Mouse (Mus musculus) liver (tissue): ENCODE measurements around the gene Ltb.
A peak's percentile ranks its signal among the peaks of the same experiment; 100 is the strongest.

Experiments
- DNase-seq: peaks from one replicate; pipeline ENCODE4 v3.0.0-alpha.2; 2020; ENCODE audit warnings: mixed read lengths

Gene Ltb

GRCm38 (mm10) chr17:35193881-35194843 is at the start of gene Ltb:
TSS of gene Ltb (plus strand) at chr17:35194439.
- DNase-seq: no peak

DNA sequence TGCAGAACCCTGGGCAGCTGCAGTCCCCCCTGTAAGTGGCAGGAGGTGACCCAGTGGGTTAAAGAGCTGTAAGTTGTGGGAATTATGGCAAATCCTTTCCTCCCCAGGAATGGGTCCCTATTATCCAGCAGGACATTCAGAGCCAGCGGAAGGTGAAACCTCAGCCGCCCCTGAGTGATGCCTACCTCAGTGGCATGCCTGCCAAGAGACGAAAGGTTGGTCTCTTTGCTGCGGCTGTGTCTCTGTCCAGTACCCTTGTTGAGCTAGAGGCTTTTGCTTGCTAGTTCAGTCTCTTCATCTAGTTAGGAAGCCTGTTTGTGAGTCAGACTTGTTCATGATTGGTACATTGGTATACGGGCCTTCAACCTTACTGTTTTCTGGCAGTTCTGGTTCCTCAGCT is 48.1 kb upstream of the Ltb start:
- DNase-seq: no peak

DNA sequence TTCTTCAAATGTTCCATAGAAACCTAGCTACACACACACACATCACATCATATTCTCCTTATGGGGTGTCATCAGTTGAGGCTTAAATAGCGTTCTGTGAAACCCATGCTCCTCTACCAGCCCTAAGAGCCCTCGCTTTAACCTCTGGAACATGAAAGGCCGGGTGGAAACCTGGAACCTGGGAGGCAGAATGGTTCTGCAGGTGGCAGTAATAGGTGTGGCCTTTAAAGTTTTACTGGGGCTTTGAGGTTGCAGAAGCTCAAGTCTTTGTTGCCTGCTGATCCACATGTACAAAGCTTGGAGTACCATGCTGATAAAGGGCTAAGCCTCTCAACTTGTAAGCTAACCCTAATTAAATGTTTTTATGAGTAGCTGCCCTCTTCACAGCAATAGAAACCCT is 46.9 kb upstream of the Ltb start:
- no peak for DNase-seq

GRCm38 (mm10) chr17:35147922-35148639 is 46.2 kb upstream of the Ltb start:
- no peak for DNase-seq

DNA sequence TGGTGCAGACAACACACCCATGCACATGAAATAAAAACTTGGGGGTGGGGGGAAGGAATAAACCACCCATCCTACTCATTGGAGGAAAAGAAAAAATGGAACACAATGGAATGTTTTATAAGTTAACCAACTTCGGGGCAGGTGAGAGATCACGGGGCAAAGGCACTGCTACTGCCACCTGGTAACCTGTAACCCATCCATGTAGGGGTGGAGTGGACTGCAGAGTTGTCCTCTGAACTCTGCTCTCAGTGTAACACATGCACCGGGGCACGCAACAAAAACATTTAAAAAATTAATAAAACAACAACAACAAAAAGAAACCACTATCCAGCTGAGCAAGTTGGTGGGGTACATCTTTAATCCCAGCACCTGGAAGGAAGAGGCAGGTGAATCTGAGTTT is 42.1 kb upstream of the Ltb start:
- no peak for DNase-seq

GRCm38 (mm10) chr17:35153077-35153476 is 41.2 kb upstream of the Ltb start:
- no peak for DNase-seq

DNA sequence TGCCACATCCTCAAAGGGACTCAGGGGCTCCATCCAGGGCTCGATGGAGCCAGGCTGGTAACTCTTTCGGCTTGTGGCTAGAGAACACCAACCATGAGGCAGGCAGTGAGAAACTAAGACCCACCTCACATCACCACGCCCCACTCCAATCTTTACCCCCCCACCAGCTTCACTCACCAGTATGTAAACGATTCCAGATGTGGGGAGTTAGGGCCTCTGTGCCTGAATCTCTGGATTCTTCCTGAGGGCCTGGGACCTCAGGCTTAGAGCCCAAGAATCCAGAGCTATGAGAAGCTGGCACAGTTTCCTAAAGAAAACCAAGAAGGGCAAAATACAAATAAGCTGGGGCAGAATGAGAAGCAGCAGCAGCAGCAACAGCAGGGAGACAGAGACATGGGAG is 40.3 kb upstream of the Ltb start:
- no peak for DNase-seq

GRCm38 (mm10) chr17:35154616-35155015 is 39.6 kb upstream of the Ltb start:
- no peak for DNase-seq

DNA sequence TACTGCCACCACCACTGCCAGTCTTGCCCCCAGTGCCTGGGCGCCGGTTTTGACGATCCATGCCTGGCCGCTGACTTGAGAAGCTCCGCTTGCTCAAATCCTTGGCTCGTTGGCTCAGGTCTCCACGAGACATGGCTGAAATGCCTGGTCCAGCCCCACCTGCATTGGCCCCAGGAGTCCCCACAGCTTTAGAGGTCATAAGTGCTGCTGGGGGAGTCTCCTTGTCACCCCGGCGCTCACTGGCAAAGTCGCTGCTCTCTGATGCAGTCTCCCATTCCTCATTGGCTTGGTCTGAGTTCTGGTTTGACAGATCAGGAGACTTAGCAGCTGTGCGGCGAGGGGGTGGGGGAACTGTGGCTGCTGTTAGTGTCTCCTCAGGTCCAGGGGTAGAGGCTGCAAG is 38.8 kb upstream of the Ltb start:
- no peak for DNase-seq

DNA sequence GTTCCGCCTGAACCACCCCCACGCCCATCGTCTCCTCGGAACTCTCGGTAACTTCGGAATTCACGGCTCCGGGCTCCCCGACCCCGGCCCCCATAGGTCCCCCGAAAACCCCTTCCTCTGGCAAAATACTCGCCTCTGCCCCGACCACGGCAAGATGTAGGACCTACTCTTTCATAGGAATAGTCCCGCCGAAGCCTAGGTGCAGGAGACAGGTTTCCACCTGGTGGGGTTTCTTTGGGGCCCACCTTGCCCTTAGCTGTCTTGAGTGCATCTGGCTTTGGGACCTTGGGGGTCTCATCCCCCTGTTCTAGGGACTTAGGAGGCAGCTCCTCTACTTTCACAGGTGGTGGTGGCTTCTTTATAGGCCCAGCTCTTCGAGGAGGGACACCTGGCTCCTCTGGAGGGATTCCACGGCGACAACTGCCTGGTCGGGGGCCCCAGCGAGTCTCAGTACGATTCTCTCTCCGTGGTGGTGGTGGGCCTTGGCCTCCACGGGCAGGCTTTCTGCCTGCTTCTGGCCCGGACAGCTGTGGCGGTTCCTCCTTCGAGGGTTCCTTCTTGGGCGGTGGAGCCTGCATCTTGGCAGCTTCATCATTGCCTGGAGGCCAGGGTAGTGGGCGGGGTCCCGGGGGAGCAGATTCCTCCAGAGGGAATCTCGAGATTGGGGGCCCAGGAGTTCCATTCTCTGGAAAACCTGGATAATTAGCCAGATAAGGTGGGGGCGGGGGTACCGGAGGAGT is 37.6 kb upstream of the Ltb start:
- no peak for DNase-seq

DNA sequence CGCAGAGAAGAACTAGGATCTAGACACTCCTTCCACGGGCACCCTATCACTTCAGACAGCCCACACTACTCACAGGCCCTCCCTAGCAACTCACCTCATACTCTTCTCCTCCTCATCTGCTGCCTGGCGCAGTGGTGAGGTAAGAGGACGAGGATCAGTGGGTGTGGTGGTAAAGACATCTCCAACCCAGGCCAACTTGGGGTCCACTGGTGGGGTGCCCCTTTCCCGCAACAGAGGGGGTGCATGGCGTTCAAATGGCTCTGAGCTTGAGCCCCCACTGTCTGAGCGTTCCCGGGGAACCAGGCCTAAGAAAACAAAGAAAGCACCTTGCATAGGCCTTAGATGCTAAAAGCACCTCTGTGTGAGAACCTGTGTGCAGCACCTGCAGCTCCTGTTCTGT is 37.0 kb upstream of the Ltb start:
- DNase-seq: no peak

- no peak for DNase-seq
Measured at GRCm38 (mm10) chr17:35157661-35158175, 36.5 kb upstream of the Ltb start.

- DNase-seq: no peak
Measured at GRCm38 (mm10) chr17:35158850-35159593, 35.2 kb upstream of the Ltb start.

DNA sequence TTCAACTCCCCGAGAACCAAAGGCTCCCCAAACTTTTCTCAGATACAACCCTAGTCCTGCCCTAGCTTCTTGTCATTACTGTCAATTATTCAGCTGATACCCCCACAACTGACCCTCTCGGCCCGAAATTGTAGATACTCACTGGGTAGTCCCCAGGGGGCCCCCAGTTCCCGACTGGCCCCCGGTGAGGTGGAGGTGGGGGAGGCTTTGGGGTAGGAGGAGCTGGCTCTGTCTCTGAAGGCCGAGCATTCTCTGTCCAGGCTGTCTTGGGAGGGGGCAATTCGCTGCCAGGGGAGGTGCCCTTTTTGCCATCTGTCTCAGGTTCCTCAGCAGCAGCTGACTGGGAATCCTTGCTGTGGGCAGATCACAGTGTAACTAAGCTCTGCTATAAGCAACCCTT is 34.6 kb upstream of the Ltb start:
- no peak for DNase-seq

- DNase-seq: no peak
Measured at GRCm38 (mm10) chr17:35161421-35161820, 32.8 kb upstream of the Ltb start.

DNA sequence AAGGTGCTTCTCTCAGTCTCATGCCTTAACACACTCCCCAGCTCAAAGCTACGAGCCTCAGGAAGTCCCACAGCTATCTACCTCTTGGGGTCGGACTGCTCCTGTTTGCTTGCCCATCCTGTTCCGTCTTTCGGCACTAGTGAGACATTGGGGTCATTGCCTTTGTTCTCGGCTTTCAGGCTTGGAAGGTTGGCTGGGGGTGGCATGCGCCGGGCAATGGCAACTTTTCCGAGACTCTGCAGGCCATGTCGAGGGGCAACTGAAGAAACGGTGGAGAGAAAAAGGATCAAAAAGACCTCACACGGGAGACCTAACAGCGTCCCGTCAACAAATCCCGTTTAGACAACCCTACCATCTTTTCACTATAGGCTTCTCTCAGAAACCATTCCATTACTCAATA is 32.1 kb upstream of the Ltb start:
- no peak for DNase-seq

DNA sequence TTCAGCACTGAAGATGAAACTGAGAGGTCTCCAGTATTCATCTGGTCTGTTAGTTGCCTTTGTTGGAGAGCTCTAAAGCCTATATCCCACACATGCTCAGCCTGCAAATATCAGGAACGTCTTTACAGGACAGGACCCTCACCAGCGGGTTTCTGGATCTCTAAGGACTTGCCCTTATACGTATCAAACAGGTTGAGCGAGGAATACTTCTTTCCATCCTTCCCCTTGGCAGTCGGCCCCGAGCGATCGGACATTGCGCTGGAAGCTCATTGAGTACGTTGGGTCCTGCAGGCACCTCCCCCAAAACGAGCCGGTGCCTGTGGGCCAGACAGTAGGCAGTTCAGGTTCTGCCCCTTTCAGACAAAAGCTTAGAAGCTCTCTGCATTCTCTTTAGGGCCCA is 31.5 kb upstream of the Ltb start:
- no peak for DNase-seq

- DNase-seq: no peak
Measured at GRCm38 (mm10) chr17:35163326-35164081, 30.7 kb upstream of the Ltb start.

GRCm38 (mm10) chr17:35164218-35164567 is 30.0 kb upstream of the Ltb start:
- peak; percentile 30 for DNase-seq

DNA sequence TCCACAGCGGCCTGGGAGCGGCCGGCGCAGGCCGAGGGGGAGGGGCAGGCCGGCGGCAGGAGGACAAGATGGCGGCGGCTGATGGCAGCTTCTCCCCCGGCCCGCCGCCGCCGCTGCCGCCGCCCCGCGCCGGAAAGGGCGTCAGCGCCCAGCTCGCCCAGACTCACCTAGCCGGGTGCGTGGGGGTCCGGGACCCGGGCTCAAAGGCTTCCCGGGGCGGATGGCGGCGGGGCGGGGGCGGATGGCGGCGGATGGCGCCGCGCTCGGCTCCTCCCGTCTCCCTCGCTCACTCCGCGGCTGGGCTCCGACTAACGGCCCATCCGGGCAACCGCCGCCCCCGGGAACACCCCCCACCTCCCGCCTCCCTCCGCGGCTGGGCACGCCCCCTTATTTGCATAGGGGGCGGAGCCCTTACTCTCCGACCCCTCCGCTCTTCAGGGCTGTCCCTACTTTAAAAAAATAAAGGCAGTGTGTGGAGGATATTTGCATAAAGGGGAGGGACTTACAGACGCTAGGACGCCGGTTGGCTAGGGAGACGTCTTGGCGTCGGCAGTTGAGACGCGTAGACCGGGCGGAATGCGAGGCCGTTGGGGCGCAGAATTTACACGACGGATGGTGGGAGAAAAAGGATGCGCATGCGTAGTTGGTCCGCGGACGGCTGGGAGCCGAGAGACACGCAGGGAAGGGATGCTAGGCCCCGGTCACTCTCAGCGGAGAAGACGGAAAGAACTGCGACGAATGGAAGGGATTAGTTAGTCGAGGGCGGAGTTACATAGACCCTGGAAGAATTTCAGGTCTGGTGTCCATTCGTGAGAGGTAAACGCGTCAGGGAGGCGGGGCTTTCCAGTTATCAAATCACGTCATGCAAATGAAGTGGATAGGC is 29.4 kb upstream of the Ltb start, which contains the start of gene Prrc2a:
TSS of gene Prrc2a (minus strand) at position 330 of the 883 bp plus-strand sequence.
- DNase-seq: peak; percentile 97
